Mouse (Mus musculus): ENCODE data around the gene Atf1.

DNA sequence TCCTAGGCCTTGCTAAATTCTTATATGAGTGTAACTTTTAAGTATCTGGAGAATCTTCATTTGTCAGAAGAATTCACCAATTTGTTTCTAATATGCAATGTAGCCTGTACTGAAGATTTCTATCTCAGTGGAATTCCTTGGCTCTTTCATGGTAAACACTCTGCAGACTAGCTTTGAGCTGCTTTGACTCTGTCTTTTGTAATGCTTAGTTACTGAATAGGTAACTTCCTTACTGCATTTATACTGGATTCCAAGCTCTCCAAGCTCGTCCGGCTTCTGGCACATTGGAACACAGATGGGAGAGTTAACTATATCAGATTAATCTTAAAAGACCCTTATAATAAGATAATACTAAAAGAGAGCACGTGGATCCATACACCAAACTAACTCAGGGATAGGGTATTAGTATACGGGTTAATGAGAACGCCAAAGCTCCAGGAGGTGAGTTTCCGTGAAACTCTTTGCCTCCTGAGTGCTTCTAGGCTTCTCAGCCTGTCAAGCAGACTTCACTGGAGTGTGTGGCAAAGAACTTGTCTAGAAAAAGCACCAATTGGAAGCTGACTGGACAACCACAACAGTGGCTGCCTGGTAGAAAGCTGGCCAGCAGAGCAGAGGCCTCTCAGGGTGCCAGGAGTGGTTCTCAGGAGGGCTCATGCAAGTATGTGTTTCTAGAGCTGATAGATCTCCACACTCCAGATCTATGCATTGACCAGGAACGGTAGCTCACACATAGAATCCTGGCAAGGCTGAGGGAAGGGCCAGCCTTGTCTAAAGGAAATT lies 31.2 kb downstream of the Atf1 start:
- TF ChIP-seq CTCF (IDR thresholded peaks at IDR 0.05; ENCODE audit: low read depth, low read length) (no peak), POLR2A (IDR thresholded peaks at IDR 0.05; ENCODE audit: extremely low read depth, insufficient read depth, low read length) (no peak)

All from liver, adult 2 months (tissue).